Mouse (Mus musculus) layer of hippocampus, adult 9-11 months (tissue): ENCODE measurements around the gene Acbd6.

Experiments used
- DNase-seq: peaks from one replicate; pipeline ENCODE4 v3.0.0; 2022

Gene Acbd6

DNA sequence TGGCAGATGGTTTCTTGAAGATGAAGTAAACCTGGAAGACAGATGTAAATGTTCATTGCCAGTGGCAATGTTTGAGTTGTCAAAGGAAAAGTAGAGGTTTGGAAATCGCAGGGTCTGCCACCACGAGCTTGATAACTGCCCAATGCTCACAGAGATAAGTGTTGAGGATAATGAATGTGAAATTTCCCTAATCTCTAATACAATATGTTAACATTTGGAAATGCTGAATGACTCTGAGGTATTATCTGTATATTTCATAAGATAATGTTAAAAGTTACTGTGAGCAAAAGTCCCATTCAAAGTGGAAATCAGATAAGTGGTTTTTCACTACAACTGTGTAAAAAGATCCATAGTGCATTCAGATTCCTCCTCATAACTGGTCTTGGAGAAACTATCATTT lies 2.8 kb downstream of the Acbd6 start:
- DNase-seq, result no peak

- DNase-seq, result no peak
Measured at GRCm38 (mm10) chr1:155562206-155562605, 4.3 kb downstream of the Acbd6 start.

GRCm38 (mm10) chr1:155564741-155565140 lies 6.8 kb downstream of the Acbd6 start:
- DNase-seq, result no peak

GRCm38 (mm10) chr1:155568133-155568532 lies 10.2 kb downstream of the Acbd6 start:
- DNase-seq, result no peak

- DNase-seq, result no peak
Measured at GRCm38 (mm10) chr1:155569340-155569739, 11.4 kb downstream of the Acbd6 start.

DNA sequence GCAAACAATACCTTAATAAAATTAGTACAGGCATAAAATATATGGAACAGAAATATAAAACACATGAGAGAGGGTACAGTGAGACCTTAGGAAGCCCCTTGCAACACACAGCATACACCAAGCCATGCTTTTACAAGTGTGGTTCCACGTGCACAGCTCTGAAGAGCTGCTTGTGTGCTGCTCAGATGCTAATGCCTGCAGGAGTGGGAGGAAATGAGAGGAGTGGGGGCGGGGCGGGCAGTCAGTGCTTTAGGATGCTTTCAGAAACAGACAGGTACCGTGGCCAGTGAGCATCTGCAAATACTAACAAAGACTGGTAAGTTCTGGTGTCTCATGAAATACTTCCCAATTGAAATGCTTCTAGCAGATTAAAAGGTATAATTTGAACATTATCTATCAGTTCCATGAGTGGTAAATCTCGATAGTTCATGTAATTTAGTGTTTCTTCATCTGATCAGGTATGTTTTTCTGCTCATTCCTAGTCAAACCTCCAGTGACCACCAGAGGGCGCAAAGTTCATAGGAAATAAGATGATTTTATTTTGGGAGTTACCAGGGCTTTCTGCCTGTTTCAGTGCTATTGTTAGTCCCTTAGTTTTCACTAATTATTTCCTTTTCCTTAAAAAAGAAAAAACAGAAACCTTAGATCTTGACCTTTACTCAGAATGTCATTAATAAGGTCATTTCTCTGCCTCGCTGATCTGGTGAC lies 17.2 kb downstream of the Acbd6 start:
- peak; percentile 72 for DNase-seq

GRCm38 (mm10) chr1:155576432-155576831 lies 18.5 kb downstream of the Acbd6 start:
- DNase-seq, result peak; percentile 17

DNA sequence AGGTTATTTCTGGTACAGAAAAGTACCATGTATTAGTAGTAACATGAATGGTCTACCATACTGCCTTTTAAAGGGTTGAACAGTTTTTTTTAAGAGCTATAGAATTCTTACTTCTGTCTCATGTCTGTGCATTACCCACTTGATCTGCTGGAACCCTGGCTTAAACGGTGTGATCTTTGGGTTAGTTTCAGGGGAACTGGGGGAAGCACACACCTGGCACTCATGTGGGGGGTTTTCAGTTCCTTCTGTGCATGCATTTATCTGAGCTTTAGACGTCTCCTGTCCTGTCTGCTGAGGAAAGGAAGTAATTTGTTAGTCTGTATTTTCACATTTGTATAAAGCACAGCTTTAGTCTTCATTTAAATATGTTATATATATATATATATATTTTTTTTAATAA lies 19.4 kb downstream of the Acbd6 start:
- DNase-seq, result no peak

DNA sequence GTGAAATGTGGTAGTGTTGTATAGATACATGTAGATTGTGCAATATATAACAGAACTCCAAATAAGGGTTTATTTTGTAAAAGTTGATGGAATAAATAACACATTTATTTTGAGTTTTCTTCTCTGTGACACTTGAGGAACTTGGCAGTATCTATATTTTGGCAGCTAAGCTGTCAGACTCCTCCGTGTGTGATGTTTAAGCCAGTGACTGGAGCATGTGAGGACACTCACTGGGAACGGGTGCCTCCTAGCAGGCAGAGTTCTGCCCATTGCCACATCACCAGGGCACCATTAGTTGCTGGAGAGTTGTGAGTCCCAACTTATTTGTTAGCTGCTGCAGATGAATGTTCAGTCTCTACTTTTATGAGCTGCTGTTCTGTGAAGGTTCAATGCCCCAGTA lies 30.0 kb downstream of the Acbd6 start:
- no peak for DNase-seq

DNA sequence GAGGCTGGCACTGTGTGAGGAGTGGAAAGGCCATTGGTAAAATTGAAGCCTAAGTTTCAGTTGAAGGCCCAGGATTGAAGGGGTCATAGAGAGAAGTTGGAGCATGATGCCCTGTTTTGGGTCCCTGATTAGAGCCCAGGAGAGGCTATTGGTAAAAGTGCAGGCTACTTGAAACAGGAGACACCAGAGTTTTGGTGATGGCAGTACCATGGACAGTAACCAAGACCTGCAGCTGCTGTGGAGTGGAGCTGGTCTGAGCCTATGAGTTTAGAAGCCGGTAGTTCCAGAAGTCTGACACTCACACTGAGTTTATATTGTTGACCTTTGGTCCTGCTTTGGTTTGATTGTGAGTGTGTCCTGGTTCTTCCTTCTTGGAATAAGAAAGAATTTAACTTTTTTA lies 36.2 kb downstream of the Acbd6 start:
- no peak for DNase-seq

DNA sequence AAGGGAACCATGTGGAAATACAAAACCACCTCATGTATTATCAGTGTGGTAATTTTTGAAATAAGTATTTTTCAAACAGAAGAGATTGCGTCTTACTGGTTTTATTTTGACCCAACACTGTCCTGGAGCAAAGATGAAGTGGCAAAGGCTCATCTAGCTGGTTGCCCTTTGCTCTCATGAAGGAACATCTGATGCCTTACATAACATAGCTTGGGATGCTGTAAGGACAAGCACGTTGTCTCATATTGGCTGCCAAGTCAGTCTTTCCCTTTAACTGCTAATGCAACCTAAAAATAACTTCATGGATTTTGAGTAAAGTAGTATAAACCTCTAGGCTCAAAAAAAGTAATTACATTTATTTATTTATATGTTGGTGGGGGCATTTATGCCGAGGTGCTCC lies 38.7 kb downstream of the Acbd6 start:
- no peak for DNase-seq

GRCm38 (mm10) chr1:155604706-155605105 lies 46.8 kb downstream of the Acbd6 start:
- DNase-seq, result no peak

GRCm38 (mm10) chr1:155605391-155606155 lies 47.7 kb downstream of the Acbd6 start:
- no peak for DNase-seq

DNA sequence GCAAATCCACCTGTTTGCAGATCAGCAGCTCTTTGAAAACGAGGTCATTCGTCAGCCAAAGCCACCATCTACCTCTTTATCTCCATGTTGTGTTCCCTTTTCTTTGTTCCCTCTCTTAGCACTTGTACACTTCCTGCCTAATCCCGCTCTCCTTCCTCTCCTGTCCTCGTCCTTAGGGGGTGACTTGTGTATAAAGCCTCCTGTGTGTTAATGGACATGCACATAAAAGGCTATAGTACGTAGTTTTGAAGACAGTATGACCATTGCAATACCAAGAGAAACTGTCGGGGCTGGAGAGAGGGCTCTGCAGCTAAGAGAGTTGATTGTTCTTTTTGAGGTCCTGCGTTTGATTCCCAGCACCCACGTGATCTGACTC lies 48.2 kb downstream of the Acbd6 start:
- DNase-seq, result no peak

DNA sequence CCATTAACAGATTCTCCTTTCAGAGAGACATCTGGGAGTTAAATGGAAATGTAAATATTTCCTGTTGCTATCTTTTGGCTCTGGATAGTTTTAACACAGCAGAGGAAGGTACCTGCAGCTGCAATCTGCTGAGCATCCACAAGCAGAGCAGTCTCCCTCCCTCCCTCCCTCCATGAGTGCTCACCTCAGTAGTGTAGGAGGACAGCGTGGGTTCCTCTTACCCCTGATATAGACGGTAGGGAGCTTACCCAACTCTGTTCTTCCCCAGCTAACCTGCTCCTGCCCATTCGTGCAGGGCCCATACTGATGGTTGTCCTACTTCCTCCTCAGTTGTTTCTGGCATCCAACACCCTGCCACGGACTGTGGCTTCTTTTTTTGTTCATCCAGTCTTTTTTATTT lies 50.6 kb downstream of the Acbd6 start:
- DNase-seq, result no peak

DNA sequence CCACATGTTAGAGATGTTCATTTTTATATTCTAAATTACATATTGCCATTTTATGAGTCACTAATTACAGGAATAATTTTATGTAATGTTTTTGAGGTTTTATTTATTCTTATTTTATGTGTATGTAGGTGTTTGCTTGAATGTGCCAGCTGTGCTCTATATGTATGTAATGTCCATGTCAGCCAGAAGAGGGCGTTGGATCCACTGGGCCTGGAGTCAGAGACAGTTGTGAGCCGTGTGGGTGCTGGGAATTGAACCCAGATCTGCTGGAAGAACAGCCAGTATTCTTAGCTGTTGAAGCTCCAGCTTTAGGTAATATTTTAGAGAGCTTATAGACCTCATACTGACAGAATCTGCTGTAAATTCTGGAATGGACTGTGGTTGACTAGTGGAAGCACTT lies 56.5 kb downstream of the Acbd6 start:
- no peak for DNase-seq

GRCm38 (mm10) chr1:155621075-155621474 lies 63.2 kb downstream of the Acbd6 start:
- no peak for DNase-seq

GRCm38 (mm10) chr1:155623192-155623591 lies 65.3 kb downstream of the Acbd6 start:
- DNase-seq, result no peak

- no peak for DNase-seq
Measured at GRCm38 (mm10) chr1:155627746-155628145, 69.8 kb downstream of the Acbd6 start.

GRCm38 (mm10) chr1:155636648-155637047 lies 78.7 kb downstream of the Acbd6 start:
- DNase-seq, result no peak

DNA sequence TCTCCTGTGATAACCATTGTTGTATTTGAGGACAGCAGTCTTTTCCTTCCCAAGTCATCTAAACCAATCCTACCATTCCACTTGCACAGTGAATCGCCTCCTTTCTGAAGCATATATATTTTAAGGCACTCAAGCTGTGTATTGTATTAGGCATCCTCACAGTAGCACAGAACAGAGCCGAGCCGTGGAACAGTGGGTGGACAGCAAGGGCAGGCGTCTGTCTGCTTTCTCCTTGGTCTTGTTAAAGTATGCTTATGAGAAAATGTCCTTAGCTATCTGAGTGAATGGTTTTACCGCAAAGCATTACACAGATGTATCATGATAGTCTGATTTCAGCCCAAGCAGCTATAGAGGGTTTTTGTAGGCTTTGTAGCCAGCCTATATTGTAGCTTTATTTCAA lies 87.9 kb downstream of the Acbd6 start:
- DNase-seq, result peak; percentile 31

GRCm38 (mm10) chr1:155646345-155647307 lies 88.7 kb downstream of the Acbd6 start:
- no peak for DNase-seq

- DNase-seq, result no peak
Measured at GRCm38 (mm10) chr1:155650121-155650846, 92.4 kb downstream of the Acbd6 start.
